Mouse (Mus musculus) cerebellum, adult 2 months (tissue): Measurements from ENCODE around the gene Pip4p1.

Experiments used
- CTCF ChIP-seq: fragments of 200-500 bp; IDR thresholded peaks from 2 replicates; pipeline ENCODE4 v1.5.1; 2011; ENCODE audit warnings: low read depth, mild to moderate bottlenecking, control low read depth, low read length, moderate library complexity, borderline replicate concordance; ENCODE audit not compliant: insufficient read depth
- POLR2A ChIP-seq: fragments of 200-500 bp; IDR thresholded peaks from 2 replicates; pipeline ENCODE4 v1.6.1; 2011; ENCODE audit warnings: low read length, control low read depth, borderline replicate concordance; ENCODE audit not compliant: insufficient read depth

GRCm38 (mm10) chr14:50955487-50955886, 24.8 kb upstream of the Pip4p1 start:
- TF ChIP-seq CTCF (no peak), POLR2A (no peak)
